Mouse (Mus musculus) embryonic facial prominence, embryonic 14.5 days (tissue): ENCODE results near the gene Gnat1. TPM values are rescaled to one million over a fixed set of nuclear protein-coding genes. Genes with fewer than 3 reads are reported as not detected.

Source experiments
- ATAC-seq: fragments of 200-750 bp; cut with Nextera tagmentation; 2 replicates; pipeline ENCODE4 v1.8.0; 2017; ENCODE audit warnings: low read depth, moderate number of reproducible peaks, moderate TSS enrichment
- DNase-seq: peaks from one replicate; pipeline ENCODE4 v3.0.0-alpha.2; 2015; ENCODE audit warnings: low spot score
- H3K27ac ChIP-seq: fragments of 300-500 bp; sonication (generic); replicated peaks from 2 replicates; pipeline ENCODE4 v1.5.1; 2014; ENCODE audit warnings: low read depth, mild to moderate bottlenecking, low read length, moderate library complexity
- H3K27me3 ChIP-seq: fragments of 300-500 bp; sonication (generic); replicated peaks from 2 replicates; pipeline ENCODE4 v1.6.1; 2014; ENCODE audit warnings: low read length; ENCODE audit not compliant: control insufficient read depth, insufficient read depth
- H3K36me3 ChIP-seq: fragments of 300-500 bp; sonication (generic); 2 replicates; pipeline ENCODE4 v1.6.1; 2014; ENCODE audit warnings: low read length, mixed read lengths; ENCODE audit not compliant: control insufficient read depth, insufficient read depth
- H3K4me1 ChIP-seq: fragments of 300-500 bp; sonication (generic); 2 replicates; pipeline ENCODE4 v1.6.1; 2014; ENCODE audit warnings: antibody characterized with exemption, low read length; ENCODE audit not compliant: control insufficient read depth, insufficient read depth
- H3K4me2 ChIP-seq: fragments of 300-500 bp; sonication (generic); 2 replicates; pipeline ENCODE4 v1.6.1; 2014; ENCODE audit warnings: low read depth, mild to moderate bottlenecking, low read length, moderate library complexity, mixed read lengths
- H3K4me3 ChIP-seq: fragments of 300-500 bp; sonication (generic); 2 replicates; pipeline ENCODE4 v1.5.1; 2014; ENCODE audit warnings: low read depth, mild to moderate bottlenecking, low read length
- H3K9ac ChIP-seq: fragments of 300-500 bp; sonication (generic); 2 replicates; pipeline ENCODE4 v1.6.1; 2014; ENCODE audit warnings: low read depth, mild to moderate bottlenecking, low read length, moderate library complexity, mixed read lengths
- H3K9me3 ChIP-seq: fragments of 300-500 bp; sonication (generic); 2 replicates; pipeline ENCODE4 v1.6.1; 2016; ENCODE audit warnings: low read length; ENCODE audit not compliant: control insufficient read depth
- WGBS: fragments of 180-500 bp; shearing (Covaris S2); extraction: QIAGEN DNeasy Blood & Tissue Kit; methylation state at CpG from one replicate; pipeline ENCODE4 v1.1.7; 2014; 5-methylcytosine and 5-hydroxymethylcytosine counted together
- polyA plus RNA-seq: library from polyadenylated mRNA; unstranded; fragments of >200 nt; fragmentation: Nextera tagmentation; extraction: Ambion mirVana; gene quantifications from 2 replicates; pipeline ENCODE4 v1.2.1, GENCODE M21; 2014

Gene Gnat1
- polyA plus RNA-seq, 1 experiment from 2014 or later, result 1.5 TPM

GRCm38 (mm10) chr9:107674609-107675429 lies 4.7 kb downstream of the Gnat1 start:
- Histone ChIP-seq H3K27ac (no peak overlapping the region), H3K4me2 (no peak overlapping the region), H3K4me3 (no peak overlapping the region), H3K27me3 (peaks cover 30% of the 10 kb centered on the region), H3K36me3 (no peaks in the 10 kb centered on the region), H3K9me3 (no peaks in the 10 kb centered on the region), H3K9ac (no peak overlapping the region), H3K4me1 (0 out of 2 replicates have a peak, but pooled peaks cover 3% of the 10 kb centered on the region)
- whole genome bisulfite sequencing, result 53% methylated on average over 9 of the region's 9 CpGs
- no peak for DNase-seq
- no peak for ATAC-seq

- no peak overlapping the region for H3K9ac ChIP-seq
- no peak for DNase-seq
- 64% methylated on average over 5 of the region's 5 CpGs for WGBS
These were observed 9.3 kb downstream of the Gnat1 start for GRCm38 (mm10) chr9:107670259-107670658.

GRCm38 (mm10) chr9:107669480-107669945 lies 10.0 kb downstream of the Gnat1 start, which contains the start of gene Slc38a3:
Gene Slc38a3 (minus strand): TSS chr9:107669530.
- Histone ChIP-seq H3K4me1 (peaks cover 12% of the 10 kb centered on the region), H3K4me3 (no peak within 1 kb of the TSS), H3K9ac (no peak within 1 kb of the TSS), H3K27me3 (peaks cover 23% of the 10 kb centered on the region), H3K27ac (no peak within 1 kb of the TSS; the same call in 1 of the 2 replicates), H3K9me3 (no peaks in the 10 kb centered on the region), H3K36me3 (no peaks in the 10 kb centered on the region), H3K4me2 (no peak within 1 kb of the TSS)
- 83% methylated on average over 9 of the region's 9 CpGs for WGBS
- no peak for DNase-seq
- no peak for ATAC-seq

More at GRCm38 (mm10) chr9:107670259-107670658, 9.3 kb downstream of the Gnat1 start:
- H3K27ac ChIP-seq, result no peak overlapping the region
- no peak overlapping the region for H3K4me3 ChIP-seq
- peaks cover 25% of the 10 kb centered on the region for H3K27me3 ChIP-seq
- peaks cover 12% of the 10 kb centered on the region for H3K4me1 ChIP-seq
- no peak for ATAC-seq
- H3K9me3 ChIP-seq, result no peaks in the 10 kb centered on the region
- H3K4me2 ChIP-seq, result no peak overlapping the region
- no peaks in the 10 kb centered on the region for H3K36me3 ChIP-seq

- 52% methylated on average over 3 of the region's 3 CpGs for WGBS
- ATAC-seq, result no peak
These were observed 10.6 kb downstream of the Gnat1 start for GRCm38 (mm10) chr9:107668916-107669315.

GRCm38 (mm10) chr9:107668011-107668410 lies 11.5 kb downstream of the Gnat1 start:
- no peak for DNase-seq
- 38% methylated on average over 8 of the region's 8 CpGs for WGBS
- no peak for ATAC-seq
- H3K4me2 ChIP-seq, result peak overlapping the region; percentile 93; the same call in 1 of the 2 replicates
- H3K4me3 ChIP-seq, result no peak overlapping the region
- no peak overlapping the region for H3K9ac ChIP-seq
- no peaks in the 10 kb centered on the region for H3K36me3 ChIP-seq
- H3K9me3 ChIP-seq, result no peaks in the 10 kb centered on the region
- H3K27ac ChIP-seq, result no peak overlapping the region
- H3K4me1 ChIP-seq, result peaks cover 12% of the 10 kb centered on the region
- H3K27me3 ChIP-seq, result peaks cover 23% of the 10 kb centered on the region

More at GRCm38 (mm10) chr9:107668916-107669315, 10.6 kb downstream of the Gnat1 start:
- no peak overlapping the region for H3K9ac ChIP-seq
- no peak overlapping the region for H3K4me2 ChIP-seq
- no peaks in the 10 kb centered on the region for H3K9me3 ChIP-seq
- no peak overlapping the region for H3K4me3 ChIP-seq
- no peaks in the 10 kb centered on the region for H3K36me3 ChIP-seq
- no peak for DNase-seq
- H3K27me3 ChIP-seq, result peaks cover 23% of the 10 kb centered on the region
- H3K27ac ChIP-seq, result no peak overlapping the region; the same call in 1 of the 2 replicates
- H3K4me1 ChIP-seq, result peaks cover 12% of the 10 kb centered on the region

- Histone ChIP-seq H3K27ac (no peak overlapping the region), H3K4me2 (peak overlapping the region; percentile 93), H3K4me1 (peaks cover 12% of the 10 kb centered on the region), H3K4me3 (peak overlapping the region; percentile 45), H3K27me3 (peaks cover 23% of the 10 kb centered on the region), H3K9ac (peak overlapping the region; percentile 50), H3K36me3 (no peaks in the 10 kb centered on the region), H3K9me3 (no peaks in the 10 kb centered on the region)
- 0% methylated on average over 15 of the region's 24 CpGs for WGBS
- peak; percentile 77 for DNase-seq
- ATAC-seq, result peak; percentile 94
These were observed 12.3 kb downstream of the Gnat1 start for GRCm38 (mm10) chr9:107667219-107667618.

- no peaks in the 10 kb centered on the region for H3K36me3 ChIP-seq
- DNase-seq (no peak), ATAC-seq (peak; percentile 31)
- H3K9ac ChIP-seq, result peak overlapping the region; percentile 50
- peaks cover 12% of the 10 kb centered on the region for H3K4me1 ChIP-seq
- WGBS, result under 1% methylated on average over 26 of the region's 30 CpGs
- H3K27ac ChIP-seq, result no peak overlapping the region
- H3K4me2 ChIP-seq, result peak overlapping the region; percentile 93
- peaks cover 23% of the 10 kb centered on the region for H3K27me3 ChIP-seq
- peak overlapping the region; percentile 45 for H3K4me3 ChIP-seq
- H3K9me3 ChIP-seq, result no peaks in the 10 kb centered on the region
These were observed 12.7 kb downstream of the Gnat1 start for GRCm38 (mm10) chr9:107666751-107667205.

- no peak overlapping the region for H3K9ac ChIP-seq
- DNase-seq (no peak), ATAC-seq (no peak)
- H3K36me3 ChIP-seq, result no peaks in the 10 kb centered on the region
- 81% methylated on average over 7 of the region's 7 CpGs for WGBS
- peaks cover 12% of the 10 kb centered on the region for H3K4me1 ChIP-seq
- no peak overlapping the region for H3K27ac ChIP-seq
- H3K4me3 ChIP-seq, result no peak overlapping the region
- H3K4me2 ChIP-seq, result no peak overlapping the region
- H3K9me3 ChIP-seq, result no peaks in the 10 kb centered on the region
- peaks cover 23% of the 10 kb centered on the region for H3K27me3 ChIP-seq
These were observed 14.2 kb downstream of the Gnat1 start for GRCm38 (mm10) chr9:107665308-107665707.
